Mouse (Mus musculus) urinary bladder, postnatal 4 days (tissue): ENCODE measurements around the gene Hipk2.

Source experiments
- DNase-seq, 2 experiments: peaks; one replicate each; pipeline ENCODE4 v3.0.0; 2021 to 2022; ENCODE audit warnings: low spot score in 2 of 2

Hipk2 gene

DNA sequence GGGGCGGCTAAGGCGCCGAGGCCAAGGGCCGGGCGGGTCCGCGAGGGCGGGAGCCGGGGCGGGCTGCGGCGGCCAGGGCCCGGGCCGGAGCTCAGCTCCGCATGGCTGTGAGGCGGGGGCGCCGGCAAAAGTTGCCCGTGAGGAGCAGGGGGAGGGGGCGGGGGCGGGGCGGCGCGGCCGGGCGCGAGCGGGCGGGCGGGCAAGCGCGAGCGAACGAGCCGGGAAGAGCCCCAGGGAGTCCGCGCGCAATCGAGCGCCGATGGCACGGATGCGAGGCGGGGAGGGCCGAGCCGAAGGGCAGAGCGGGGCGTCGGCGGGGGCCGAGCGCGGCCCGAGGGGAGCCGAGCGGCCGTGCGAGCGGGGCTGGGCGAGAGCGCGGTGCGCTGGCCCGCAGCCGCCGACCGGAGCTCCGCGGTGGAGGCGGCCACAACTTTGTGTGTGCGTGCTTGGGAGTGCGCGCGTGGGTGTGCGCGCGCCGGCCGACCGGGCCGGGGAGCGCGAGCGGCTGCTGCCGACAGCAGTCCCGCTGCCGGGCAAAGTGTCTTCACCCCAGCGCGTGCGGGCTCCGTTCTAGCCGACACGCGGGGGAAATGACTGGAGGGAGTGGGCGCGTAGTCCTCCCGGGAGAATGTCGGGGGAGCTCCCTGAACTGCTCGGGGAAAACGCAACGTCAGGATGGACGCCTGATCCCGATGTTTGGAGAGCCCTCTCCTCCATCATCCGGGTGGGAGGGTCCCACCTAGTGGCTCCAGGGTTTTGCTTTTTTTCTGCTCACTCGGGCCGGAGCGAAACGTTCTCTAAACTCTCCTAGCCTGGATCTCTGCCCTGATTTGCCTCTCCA is at the start of gene Hipk2:
TSS of gene Hipk2 (minus strand) at position 95 of the 841 bp plus-strand sequence.
- DNase-seq: peak; percentile 82

DNA sequence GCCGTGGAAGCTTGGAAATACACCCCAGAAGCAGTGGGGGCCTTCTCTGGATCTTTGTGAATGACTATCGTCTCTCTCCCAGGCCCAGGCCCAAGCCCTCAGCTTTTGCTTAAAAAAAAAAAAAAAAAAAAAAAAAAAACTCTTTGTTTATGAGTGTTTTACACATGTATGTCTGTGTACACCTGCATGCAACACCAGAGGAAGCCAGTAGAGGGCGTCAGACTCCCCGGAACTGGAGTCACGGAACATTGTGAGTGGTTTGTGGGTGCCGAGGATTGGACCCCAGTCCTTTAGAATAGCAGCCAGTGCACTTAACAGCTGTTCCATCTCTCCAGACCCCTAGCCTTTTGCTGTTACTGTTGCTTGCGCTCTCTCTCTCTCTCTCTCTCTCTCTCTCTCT is 49.8 kb upstream of the Hipk2 start:
- DNase-seq: no peak

DNA sequence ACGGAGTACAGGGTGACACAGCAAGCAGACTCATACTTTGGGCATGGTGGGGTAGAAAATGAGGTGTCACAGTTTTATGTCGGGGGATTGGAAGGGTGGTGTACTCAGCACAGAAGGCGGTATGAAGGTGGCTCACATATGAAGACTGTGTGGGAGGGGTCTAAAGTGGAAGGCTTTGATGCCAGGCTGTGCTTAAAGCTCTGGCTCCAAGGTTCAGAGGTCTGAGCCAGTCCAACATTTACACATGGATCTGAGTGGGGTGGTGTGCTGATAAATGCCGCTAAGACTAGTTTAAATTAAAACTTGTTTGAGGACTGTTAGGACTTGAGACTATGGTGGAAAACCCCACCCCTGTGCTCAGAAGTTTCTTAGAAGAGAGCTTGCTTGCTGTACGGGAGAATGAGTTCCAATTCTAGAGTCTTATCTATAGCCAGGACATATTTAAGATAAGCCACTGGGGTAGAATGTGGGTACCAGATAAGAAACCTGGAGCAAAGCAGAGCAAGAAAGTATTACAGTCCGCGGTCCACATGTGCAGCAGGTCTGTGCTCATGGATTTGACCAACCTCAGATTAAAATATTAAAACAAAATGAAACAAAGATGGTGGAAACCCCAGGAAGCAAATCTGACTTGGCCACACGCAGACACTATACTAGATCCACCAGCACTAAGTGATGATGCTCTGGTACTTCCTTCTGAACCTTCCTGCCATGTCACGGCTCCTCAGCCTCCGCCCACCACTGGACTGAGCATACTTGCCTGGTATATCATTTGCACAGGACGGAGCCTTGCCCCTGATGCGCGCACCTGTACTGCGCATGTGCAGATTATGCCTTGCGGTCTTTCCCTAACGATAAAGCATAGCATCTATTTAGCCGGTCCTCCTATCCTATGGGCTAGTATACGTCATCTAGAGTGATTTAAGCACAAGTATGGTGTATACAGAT is 48.2 kb upstream of the Hipk2 start:
- no peak for DNase-seq

DNA sequence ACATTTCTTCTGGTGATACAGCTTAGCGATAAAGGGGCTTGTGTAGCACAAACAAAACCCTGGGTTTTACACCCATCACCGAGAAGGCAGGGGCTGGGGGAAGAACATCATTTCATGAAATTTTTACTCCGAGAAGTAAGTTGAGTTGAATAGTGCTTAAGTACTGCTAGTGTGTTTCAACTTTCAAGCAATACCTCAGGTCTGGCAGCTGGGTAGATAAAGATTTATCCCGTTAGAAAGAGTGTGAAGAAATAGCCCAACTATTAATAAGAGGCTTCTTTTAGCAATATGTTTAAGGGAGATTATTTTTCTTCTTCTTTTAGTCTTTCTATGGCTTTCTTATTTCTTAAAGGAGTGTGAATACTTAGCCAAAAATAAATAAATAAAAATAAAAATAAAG is 47.5 kb upstream of the Hipk2 start:
- no peak for DNase-seq

DNA sequence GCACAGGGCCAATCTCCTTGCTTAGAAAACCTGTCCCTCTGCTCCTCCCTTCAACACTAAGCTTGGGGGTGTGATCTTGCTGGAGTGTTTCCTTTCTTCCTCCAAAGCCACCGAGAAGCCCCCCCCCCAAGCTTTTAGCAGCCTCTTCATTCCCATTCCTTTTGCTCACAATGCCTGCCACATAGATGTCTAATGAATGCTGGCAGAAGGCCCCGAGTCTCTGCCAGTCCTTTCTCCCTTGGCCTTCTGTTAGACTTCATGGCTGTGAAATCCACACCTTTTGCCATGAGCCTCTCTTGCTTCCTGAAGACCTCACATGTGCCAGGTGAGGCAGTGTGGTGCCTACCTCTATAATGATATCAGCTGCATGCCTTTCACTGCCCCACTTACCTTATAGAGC is 46.6 kb upstream of the Hipk2 start:
- DNase-seq: no peak

DNA sequence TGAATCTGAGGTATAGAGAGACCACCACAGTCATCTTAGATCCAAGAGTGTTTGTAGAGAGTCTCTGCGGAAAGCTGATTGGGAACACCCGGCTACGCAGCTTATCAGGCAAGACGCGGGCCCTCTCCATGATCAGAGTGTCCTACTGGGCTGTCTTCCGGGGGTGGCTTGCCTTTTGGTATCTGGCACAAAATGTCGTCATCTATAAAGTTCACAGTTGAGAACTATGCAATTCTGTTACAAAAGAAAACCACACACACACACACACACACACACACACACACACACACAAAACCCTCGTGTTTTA is 45.8 kb upstream of the Hipk2 start:
- no peak for DNase-seq

DNA sequence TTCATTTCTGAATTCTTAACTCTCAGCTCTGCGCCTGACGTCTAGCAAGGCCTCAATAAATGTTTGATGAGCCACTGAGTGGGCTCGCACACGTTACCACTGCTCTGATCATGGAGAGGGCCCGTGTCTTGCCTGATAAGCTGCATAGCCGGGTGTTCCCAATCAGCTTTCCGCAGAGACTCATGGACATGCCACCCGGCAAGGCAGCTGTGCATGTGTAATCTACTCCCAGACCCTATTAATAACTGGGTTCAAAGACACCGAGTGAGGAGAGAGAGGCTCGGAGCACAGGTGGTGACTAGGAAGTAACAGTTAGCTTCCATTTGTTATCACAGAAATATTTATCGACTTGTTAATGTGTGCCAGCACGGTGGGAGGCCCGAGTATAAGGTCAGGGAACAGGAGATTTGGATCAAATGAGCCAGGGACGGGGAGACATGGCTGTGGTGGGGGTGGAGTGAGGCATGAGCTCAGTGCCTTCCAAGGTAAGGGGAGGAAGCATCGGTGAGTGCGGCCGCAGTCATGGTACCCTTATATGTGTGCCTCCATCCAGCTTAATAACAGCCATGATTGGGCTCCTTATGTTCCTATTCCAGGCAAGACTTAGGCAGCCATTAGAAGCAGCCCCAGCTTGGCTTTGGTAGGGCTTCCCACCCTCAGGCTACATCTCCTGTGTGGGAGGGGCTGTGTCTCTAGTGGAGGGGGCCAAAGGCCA is 45.3 kb upstream of the Hipk2 start:
- DNase-seq: no peak

DNA sequence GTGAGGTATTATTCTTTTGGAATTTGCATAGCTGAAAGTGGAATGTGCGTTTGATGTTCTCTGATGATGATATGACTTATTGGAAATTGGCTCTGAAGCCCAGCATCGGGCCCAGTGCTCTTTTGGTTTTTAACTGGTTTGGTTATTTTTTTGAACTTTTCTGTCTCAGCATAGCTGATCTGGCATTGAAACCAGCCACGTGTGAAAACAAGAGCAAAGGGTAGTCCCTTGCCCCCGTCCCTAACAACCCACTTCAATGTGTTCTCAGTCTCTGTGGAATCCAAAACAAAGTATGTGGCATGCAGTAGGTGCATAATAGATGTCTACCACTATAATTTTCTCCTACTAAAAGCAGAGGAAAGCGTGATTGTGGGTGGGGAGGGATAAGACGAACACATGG is 44.2 kb upstream of the Hipk2 start:
- no peak for DNase-seq

DNA sequence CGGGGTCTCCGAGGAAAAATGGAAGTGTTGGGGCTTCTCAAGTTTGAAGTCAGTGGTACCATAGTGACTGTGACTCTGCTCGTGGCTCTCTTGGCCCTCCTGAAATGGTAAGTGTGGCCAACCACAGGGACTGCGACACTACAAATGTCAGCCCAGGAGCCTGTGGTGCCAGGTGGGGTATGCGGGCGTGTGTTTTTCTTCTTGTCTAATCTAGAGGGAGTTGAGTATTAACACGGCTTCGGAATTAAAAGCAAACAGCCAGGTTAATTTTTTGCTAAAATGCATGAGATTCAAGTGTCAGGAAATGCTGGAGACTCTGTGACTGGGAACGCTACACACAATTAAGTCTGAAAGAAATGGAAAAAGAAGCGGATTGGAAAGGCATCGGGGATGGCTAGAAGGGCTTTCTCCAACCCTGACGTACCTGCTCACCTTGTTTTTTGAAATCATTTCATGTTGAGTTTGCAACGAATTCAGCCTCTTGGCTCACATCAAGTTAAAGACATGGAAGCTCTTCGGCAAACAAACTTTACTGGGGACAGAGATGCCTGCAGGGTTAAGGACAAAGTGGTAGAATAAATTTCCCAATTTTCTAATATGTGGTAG is 43.3 kb upstream of the Hipk2 start:
- no peak for DNase-seq

DNA sequence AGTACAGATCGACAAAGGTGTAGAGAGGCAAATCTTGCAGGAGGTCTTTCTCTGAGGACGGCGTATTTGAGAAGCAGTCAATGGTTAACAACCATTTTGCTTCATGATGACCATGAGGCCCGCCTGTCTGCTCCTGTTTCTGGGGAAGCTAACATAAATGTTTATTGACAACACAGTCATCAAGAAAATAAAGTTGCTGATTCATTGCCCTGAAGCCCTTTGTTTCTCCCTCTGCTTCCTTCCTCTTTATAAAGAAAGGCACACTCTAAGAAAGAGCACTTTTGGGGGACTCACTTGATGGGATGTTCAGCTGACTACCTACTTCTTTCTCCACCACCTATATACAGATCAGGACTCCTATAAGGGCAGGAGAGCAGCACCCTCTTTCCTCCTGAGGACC is 42.8 kb upstream of the Hipk2 start:
- no peak for DNase-seq

DNA sequence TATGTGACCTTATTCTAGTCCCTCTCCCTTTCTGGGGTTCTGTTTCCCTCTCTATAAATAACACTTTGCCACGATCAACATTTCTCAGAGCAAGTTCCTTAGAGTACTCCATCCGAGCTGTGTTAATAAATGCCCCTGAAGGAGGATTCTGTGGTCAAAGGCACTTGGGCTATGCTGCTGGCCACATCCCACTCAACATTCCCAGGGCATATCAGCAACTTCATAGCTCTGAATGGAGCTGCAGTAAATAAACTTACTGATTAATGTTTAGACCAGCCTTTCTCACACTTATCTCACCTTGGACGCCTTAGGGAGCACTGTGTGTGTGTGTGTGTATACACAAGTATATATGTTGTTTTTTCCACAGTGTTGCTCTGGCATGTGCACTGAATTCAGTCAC is 41.5 kb upstream of the Hipk2 start:
- no peak for DNase-seq

DNA sequence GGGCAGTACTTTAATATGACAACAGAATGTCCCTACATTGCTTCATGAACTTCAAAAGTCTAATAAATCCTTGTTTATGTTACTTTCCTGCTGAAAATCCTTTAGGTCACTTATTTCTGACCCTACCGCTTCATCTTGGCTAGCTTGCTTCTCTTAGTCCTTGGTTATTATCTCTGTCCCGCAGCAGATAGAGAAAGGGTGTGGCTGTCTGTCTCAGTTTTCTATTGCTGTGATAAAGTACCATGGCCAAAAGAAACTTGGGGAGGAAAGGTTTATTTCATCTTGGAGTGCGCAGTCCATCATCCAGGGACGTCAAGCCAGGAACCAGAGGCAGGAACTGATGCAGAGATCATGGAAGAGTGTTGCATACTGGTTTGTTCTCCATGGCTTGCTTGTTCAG is 40.6 kb upstream of the Hipk2 start:
- no peak for DNase-seq

DNA sequence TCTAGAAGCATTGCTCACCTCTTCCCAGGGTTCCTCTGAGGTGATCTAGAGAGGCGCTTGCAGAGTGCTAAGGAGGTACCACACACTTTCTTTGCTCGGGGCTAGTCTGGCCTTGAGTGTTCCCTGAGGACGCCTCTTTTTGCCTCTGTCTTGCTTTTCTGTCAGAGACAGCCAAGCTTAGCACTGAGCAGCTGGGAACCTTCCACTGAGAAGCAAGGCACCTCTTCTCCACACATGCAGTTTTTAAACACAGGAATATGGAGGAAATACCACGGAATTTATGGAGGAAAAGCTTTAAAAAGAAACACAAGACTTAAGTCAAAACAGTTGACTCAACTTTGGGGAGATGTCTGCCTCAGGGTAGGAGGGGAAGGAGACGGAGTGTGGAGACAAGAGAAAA is 39.8 kb upstream of the Hipk2 start:
- DNase-seq: no peak

DNA sequence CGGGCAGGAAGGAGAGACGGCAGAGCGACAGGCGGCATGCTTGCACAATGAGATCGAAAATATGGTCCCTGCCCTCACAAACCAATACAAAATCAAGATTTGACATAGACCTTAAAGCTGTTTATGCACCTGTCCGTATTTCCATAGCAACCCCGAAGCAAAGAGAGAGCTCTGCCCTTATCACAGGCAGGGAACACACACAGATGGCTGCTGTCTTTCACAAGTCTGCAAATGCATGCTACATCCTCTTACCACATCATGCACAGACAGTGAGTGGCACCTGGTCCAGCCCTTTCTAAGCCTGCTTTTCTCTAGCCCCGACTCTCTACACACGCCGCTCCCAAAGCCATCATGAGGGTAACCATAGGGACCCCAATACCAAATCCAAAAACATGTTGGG is 38.2 kb upstream of the Hipk2 start:
- no peak for DNase-seq

DNA sequence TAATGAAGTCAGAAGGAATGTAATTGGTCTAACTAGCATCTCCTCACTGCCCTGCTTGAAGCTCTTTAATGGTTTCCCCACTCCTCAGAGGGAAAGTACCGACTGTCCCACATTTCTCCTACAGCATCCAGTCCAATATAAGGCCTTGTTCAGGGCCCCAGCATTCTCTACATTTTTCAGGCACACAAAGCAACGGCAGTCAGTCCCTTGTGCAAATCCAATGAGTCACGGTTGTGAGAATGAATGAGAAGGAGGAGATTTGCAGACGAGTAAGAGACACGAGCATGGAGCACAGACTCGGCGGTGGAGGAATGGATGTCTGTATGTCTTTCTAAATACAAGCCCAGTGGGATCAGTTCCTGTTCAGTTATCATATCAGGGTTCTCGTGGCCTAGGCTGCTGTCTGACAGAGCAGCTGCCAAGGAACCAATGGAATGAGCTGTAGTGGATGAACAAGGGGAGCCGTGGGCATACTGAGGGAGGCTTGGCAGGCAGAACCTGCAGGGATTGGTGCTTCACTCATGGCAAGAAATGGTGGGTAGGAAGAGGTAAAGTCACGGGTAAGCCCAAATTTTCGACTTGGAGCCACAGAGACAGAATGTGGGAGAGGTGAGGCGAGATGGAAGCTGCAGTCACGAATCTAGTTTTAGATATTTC is 37.5 kb upstream of the Hipk2 start:
- no peak for DNase-seq

DNA sequence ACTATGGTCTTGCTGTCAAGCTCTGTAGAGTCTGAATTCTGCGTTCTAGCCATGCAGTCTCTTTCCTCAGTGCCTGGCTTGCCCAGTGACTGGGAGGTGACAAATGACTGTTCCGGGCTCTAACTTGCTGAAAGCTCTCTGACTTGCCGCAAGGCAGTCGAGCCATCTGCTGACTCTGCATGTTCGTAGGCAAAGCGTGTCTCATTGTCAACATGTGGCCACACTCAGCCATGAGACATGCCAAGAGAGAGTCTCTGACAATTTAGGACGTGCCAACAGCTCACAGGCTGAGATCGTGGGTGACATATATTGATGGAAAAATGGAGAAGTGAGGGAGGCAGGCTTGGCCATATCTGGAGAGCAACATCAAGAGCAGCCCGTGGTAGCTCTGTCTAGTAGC is 36.9 kb upstream of the Hipk2 start:
- DNase-seq: no peak

DNA sequence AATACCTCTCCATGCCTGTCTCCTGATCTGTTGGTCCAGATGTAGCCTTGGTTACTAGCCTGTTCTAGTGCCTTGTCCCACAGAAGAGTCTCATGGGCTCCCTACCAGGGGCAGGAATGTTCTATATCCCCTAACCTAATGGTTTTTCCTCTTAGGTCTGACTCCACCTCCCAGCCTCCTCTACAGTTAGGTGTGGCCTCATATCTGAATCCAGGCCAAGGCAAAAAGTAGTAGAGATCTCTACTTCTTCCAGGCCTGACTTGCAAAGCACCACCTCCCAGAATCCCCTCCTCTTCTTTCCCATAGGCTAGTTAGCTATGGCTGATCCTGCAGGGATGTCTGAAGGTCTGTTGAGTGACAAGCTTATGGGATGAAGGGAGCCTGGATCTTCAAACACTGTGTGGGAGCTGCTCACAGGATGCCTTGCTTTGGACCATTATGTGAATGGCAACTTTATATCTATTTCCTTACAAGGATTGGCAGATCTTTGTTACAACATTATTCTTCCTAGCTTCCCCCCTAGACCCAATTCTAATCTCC is 36.2 kb upstream of the Hipk2 start:
- no peak for DNase-seq

DNA sequence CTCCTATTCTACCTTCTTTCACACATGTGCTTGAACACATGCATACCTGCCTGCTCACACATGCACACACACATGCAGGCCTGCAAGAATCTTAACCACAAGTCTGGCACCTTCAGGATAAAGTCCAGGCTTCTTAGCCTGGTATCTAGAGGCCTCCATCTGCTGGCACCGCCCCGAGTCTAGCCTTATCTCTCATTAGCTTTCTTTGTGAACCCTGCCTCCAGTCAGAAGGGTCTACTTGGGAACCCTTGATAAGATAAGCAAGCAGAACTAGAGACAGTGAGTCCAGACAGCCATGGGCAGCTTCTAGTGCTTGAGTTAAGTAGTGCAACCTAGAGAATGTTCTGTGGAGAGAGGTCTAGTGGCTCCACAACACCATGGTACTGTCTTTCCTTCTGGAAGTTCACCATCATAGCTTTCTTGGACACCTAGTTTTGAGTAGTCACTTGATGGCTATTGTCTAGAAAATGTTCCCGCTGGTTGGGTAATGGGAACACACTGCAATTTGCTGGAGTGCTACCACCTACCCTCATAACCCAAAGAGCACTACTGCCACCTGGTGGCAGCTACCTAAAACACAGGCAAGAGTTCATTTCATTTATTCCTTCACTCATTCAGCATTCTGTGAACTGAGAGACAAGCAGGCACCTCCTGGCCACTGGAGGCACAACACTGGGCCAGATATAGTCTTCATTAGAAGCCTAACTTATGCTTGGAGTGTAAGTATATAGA is 35.0 kb upstream of the Hipk2 start:
- DNase-seq: peak in 1 of 2 experiments; percentile 33

DNA sequence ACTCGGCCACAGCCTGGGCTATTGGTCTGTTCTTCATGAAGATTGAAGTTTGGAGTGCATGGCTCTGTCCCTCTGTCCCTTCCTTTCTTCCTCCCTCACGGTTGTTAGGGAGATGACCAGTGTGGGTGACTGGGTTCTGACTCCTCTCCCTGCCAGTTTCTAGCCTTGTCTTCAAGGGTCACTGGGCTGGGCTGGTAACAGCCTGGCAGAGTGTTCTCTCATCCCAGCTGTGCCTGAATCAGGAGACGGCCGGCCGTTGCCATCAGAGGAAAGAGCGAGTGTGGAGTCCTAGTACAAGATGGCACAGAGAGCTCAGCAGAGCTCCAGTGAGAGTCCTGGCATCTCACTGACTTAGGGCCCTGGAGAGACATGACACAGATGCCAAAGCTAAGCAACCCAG is 32.4 kb upstream of the Hipk2 start:
- DNase-seq: no peak

DNA sequence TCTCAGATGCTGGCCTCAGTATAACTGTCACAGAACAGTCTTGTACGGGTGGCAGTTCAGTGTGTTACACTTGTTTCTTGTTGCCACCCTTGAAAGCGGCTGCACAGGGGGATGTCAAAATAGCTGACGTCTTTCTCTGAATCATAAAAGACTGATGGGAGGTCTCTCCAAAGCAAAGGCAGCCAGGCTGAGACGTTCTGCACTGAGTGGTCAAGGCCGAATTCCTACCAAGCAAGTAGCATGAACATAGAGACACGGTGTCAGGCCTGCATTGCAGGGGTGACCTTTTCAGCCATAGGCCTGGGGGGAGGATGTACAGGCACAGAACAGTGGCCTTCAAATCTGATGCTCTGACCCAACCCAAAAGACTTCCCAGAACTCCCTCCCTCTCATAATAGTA is 30.0 kb upstream of the Hipk2 start:
- no peak for DNase-seq
